Mouse (Mus musculus) lung, postnatal 36 days (tissue): ENCODE data around the gene Sap18.
"Not testable (repeated sequence)": the region's sequence is repeated elsewhere in the genome, so short reads cannot be mapped to it uniquely, and the experiment has no call there.

Source experiments
- DNase-seq: peaks from one replicate; pipeline ENCODE4 v3.0.0; 2022; ENCODE audit warnings: mixed read lengths

Sap18 gene

GRCm38 (mm10) chr14:57827284-57827683 is 29.3 kb downstream of the Sap18 start:
- no peak for DNase-seq

GRCm38 (mm10) chr14:57833526-57833925 is 35.5 kb downstream of the Sap18 start:
- DNase-seq: peak; percentile 73

GRCm38 (mm10) chr14:57835157-57835556 is 37.2 kb downstream of the Sap18 start:
- no peak for DNase-seq

GRCm38 (mm10) chr14:57844535-57844934 is 46.6 kb downstream of the Sap18 start:
- DNase-seq: no peak

GRCm38 (mm10) chr14:57848061-57848460 is 50.1 kb downstream of the Sap18 start:
- not testable (repeated sequence) for DNase-seq

- no peak for DNase-seq
Measured at GRCm38 (mm10) chr14:57848646-57849045, 50.7 kb downstream of the Sap18 start.

- no peak for DNase-seq
Measured at GRCm38 (mm10) chr14:57850330-57850729, 52.4 kb downstream of the Sap18 start.

GRCm38 (mm10) chr14:57852961-57853360 is 55.0 kb downstream of the Sap18 start:
- no peak for DNase-seq

- not testable (repeated sequence) for DNase-seq
Measured at GRCm38 (mm10) chr14:57856037-57856436, 58.1 kb downstream of the Sap18 start.
